Mouse (Mus musculus) limb, embryonic 14.5 days (tissue): ENCODE results near the gene Saa2. TPM values are rescaled to one million over a fixed set of nuclear protein-coding genes. Genes with fewer than 3 reads are reported as not detected.

Source experiments
- ATAC-seq: fragments of 200-750 bp; cut with Nextera tagmentation; 2 replicates; pipeline ENCODE4 v1.8.0; 2017; ENCODE audit warnings: low read depth, moderate number of reproducible peaks, moderate TSS enrichment; ENCODE audit not compliant: low FRiP score
- DNase-seq: peaks from one replicate; pipeline ENCODE4 v3.0.0-alpha.2; 2015; ENCODE audit warnings: low spot score
- H3K27ac ChIP-seq: fragments of 300-500 bp; sonication (generic); replicated peaks from 2 replicates; pipeline ENCODE4 v1.5.1; 2014; ENCODE audit warnings: low read depth, mild to moderate bottlenecking, low read length, moderate library complexity, mixed read lengths
- H3K27me3 ChIP-seq: fragments of 300-500 bp; sonication (generic); 2 replicates; pipeline ENCODE4 v1.6.1; 2014; ENCODE audit warnings: low read length, mixed read lengths; ENCODE audit not compliant: control insufficient read depth, insufficient read depth
- H3K36me3 ChIP-seq: fragments of 300-500 bp; sonication (generic); 2 replicates; pipeline ENCODE4 v1.6.1; 2014; ENCODE audit warnings: mild to moderate bottlenecking, low read length, moderate library complexity, mixed read lengths; ENCODE audit not compliant: control insufficient read depth, insufficient read depth
- H3K4me1 ChIP-seq: fragments of 300-500 bp; sonication (generic); 2 replicates; pipeline ENCODE4 v1.6.1; 2014; ENCODE audit warnings: antibody characterized with exemption, low read length, mixed read lengths; ENCODE audit not compliant: control insufficient read depth, insufficient read depth
- H3K4me2 ChIP-seq: fragments of 300-500 bp; sonication (generic); replicated peaks from 2 replicates; pipeline ENCODE4 v1.6.1; 2014; ENCODE audit warnings: low read depth, mild to moderate bottlenecking, low read length, moderate library complexity; ENCODE audit not compliant: severe bottlenecking
- H3K4me3 ChIP-seq: fragments of 300-500 bp; sonication (generic); replicated peaks from 2 replicates; pipeline ENCODE4 v1.5.1; 2014; ENCODE audit warnings: low read length
- H3K9ac ChIP-seq: fragments of 300-500 bp; sonication (generic); 2 replicates; pipeline ENCODE4 v1.6.1; 2014; ENCODE audit warnings: mild to moderate bottlenecking, low read depth, low read length, moderate library complexity; ENCODE audit not compliant: severe bottlenecking
- H3K9me3 ChIP-seq: fragments of 300-500 bp; sonication (generic); 2 replicates; pipeline ENCODE4 v1.6.1; 2016; ENCODE audit warnings: low read length; ENCODE audit not compliant: control insufficient read depth
- POLR2A ChIP-seq: fragments of 200-500 bp; IDR thresholded peaks from 2 replicates; pipeline ENCODE4 v1.8.0; 2012; ENCODE audit warnings: inconsistent platforms, mild to moderate bottlenecking, moderate library complexity, borderline replicate concordance; ENCODE audit not compliant: insufficient read depth, insufficient read length; ENCODE audit errors: extremely low read depth
- WGBS: fragments of 180-500 bp; shearing (Covaris S2); extraction: QIAGEN DNeasy Blood & Tissue Kit; methylation state at CpG from one replicate; pipeline ENCODE4 v1.1.7; 2014; 5-methylcytosine and 5-hydroxymethylcytosine counted together
- polyA plus RNA-seq, 2 experiments: library from polyadenylated mRNA; depleted of rRNA in 1 of 2; stranded (reverse) in 1 of 2; unstranded in 1 of 2; fragments of >200 nt; fragmentation: Nextera tagmentation in 1 of 2; extraction: Ambion mirVana in 1 of 2; gene quantifications; 2 replicates each; pipeline versions ENCODE4 v1.2.1 to v1.2.3; 2012 to 2014

The Saa2 gene
- polyA plus RNA-seq, 2 experiments, result 0.47 to 1.1 TPM

DNA sequence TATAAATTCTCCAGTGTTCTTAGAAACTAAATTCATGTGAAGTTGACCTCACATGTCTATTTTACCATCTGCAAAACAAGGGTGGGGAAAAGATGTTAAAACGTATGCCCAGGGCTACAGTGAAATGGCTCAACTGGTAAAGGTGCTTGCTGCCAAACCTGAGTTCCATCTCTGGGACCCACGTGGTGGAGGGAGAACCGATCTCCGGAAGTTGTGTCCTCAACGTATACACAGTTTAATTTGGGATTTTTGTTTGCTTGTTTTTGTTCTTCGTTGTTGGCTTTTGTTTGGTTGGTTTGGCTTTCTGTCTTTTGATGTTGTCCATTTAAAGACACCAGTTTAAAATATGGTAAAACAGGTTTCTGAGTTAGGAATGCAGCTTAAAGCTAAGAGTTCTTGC is 45.2 kb downstream of the Saa2 start:
- TF ChIP-seq POLR2A, result no peak
- ATAC-seq (no peak), DNase-seq (no peak)
- H3K9me3 ChIP-seq, result no peaks in the 10 kb centered on the region
- no peaks in the 10 kb centered on the region for H3K27me3 ChIP-seq
- H3K4me2 ChIP-seq, result peak overlapping the region; percentile 77
- peaks cover 16% of the 10 kb centered on the region for H3K4me1 ChIP-seq
- peak overlapping the region; percentile 93 for H3K9ac ChIP-seq
- peaks cover 17% of the 10 kb centered on the region for H3K36me3 ChIP-seq
- 63% methylated on average over 6 of the region's 6 CpGs for WGBS
- H3K27ac ChIP-seq, result no peak overlapping the region
- peak overlapping the region; percentile 94 for H3K4me3 ChIP-seq

Other genes with a start within 250 kb of the Saa2 start
- gene Sergef, start 112.0 kb upstream of the Saa2 start, polyA plus RNA-seq (2012; rRNA removed), result 12.2 and 12.8 TPM in 2 replicates
- 12.8 and 13.1 TPM in 2 replicates for gene Sergef, start 112.0 kb upstream of the Saa2 start, polyA plus RNA-seq (2014; fragmentation: Nextera tagmentation; extraction: Ambion mirVana)
- gene Tph1, start 79.3 kb upstream of the Saa2 start, polyA plus RNA-seq (2012; rRNA removed), result 0.29 TPM in 2 replicates
- gene Tph1, start 79.3 kb upstream of the Saa2 start, polyA plus RNA-seq (2014; fragmentation: Nextera tagmentation; extraction: Ambion mirVana), result 1.1 and 1.6 TPM in 2 replicates
- 20.8 and 21.4 TPM in 2 replicates for gene Saal1, start 41.1 kb upstream of the Saa2 start, polyA plus RNA-seq (2012; rRNA removed)
- gene Saal1, start 41.1 kb upstream of the Saa2 start, polyA plus RNA-seq (2014; fragmentation: Nextera tagmentation; extraction: Ambion mirVana), result 30.6 and 33.4 TPM in 2 replicates
- 0.21 and 0.22 TPM in 2 replicates for gene Saa3, start 36.1 kb upstream of the Saa2 start, polyA plus RNA-seq (2012; rRNA removed)
- gene Saa3, start 36.1 kb upstream of the Saa2 start, polyA plus RNA-seq (2014; fragmentation: Nextera tagmentation; extraction: Ambion mirVana), result 0.19 and 0.33 TPM in 2 replicates
- gene Saa4, start 19.2 kb upstream of the Saa2 start, polyA plus RNA-seq (2012; rRNA removed), result 0.06 TPM in 1 of 2 replicates, not detected in the other
- not detected in 2 replicates for gene Saa4, start 19.2 kb upstream of the Saa2 start, polyA plus RNA-seq (2014; fragmentation: Nextera tagmentation; extraction: Ambion mirVana)
- gene Saa1, start 8.8 kb upstream of the Saa2 start, polyA plus RNA-seq (2012; rRNA removed), result 0.24 and 0.68 TPM in 2 replicates
- gene Saa1, start 8.8 kb upstream of the Saa2 start, polyA plus RNA-seq (2014; fragmentation: Nextera tagmentation; extraction: Ambion mirVana), result 0.44 and 1.5 TPM in 2 replicates
- 34.2 and 36.5 TPM in 2 replicates for gene Hps5, start 44.3 kb downstream of the Saa2 start, polyA plus RNA-seq (2012; rRNA removed)
- gene Hps5, start 44.3 kb downstream of the Saa2 start, polyA plus RNA-seq (2014; fragmentation: Nextera tagmentation; extraction: Ambion mirVana), result 20.6 and 23.6 TPM in 2 replicates
- 24.3 and 34.2 TPM in 2 replicates for gene Gtf2h1, start 44.3 kb downstream of the Saa2 start, polyA plus RNA-seq (2012; rRNA removed)
- gene Gtf2h1, start 44.3 kb downstream of the Saa2 start, polyA plus RNA-seq (2014; fragmentation: Nextera tagmentation; extraction: Ambion mirVana), result 53.1 and 53.5 TPM in 2 replicates
- 692 and 736 TPM in 2 replicates for gene Ldha, start 89.7 kb downstream of the Saa2 start, polyA plus RNA-seq (2012; rRNA removed)
- 1,461 and 1,594 TPM in 2 replicates for gene Ldha, start 89.7 kb downstream of the Saa2 start, polyA plus RNA-seq (2014; fragmentation: Nextera tagmentation; extraction: Ambion mirVana)
- gene Ldhc, start 109.4 kb downstream of the Saa2 start, polyA plus RNA-seq (2012; rRNA removed), result 0.06 TPM in 1 of 2 replicates, not detected in the other
- gene Ldhc, start 109.4 kb downstream of the Saa2 start, polyA plus RNA-seq (2014; fragmentation: Nextera tagmentation; extraction: Ambion mirVana), result not detected in 2 replicates
- gene Tsg101, start 168.2 kb downstream of the Saa2 start, polyA plus RNA-seq (2012; rRNA removed), result 86.2 and 119 TPM in 2 replicates
- 189 and 197 TPM in 2 replicates for gene Tsg101, start 168.2 kb downstream of the Saa2 start, polyA plus RNA-seq (2014; fragmentation: Nextera tagmentation; extraction: Ambion mirVana)
- 9.4 and 10.2 TPM in 2 replicates for gene Uevld, start 206.7 kb downstream of the Saa2 start, polyA plus RNA-seq (2012; rRNA removed)
- 10.0 and 12.5 TPM in 2 replicates for gene Uevld, start 206.7 kb downstream of the Saa2 start, polyA plus RNA-seq (2014; fragmentation: Nextera tagmentation; extraction: Ambion mirVana)
- not detected in 2 replicates for gene Gm9999, start 231.8 kb downstream of the Saa2 start, polyA plus RNA-seq (2012; rRNA removed)
- not detected in 2 replicates for gene Gm9999, start 231.8 kb downstream of the Saa2 start, polyA plus RNA-seq (2014; fragmentation: Nextera tagmentation; extraction: Ambion mirVana)